Mouse (Mus musculus) hindbrain, embryonic 13.5 days (tissue): ENCODE results near the gene 6430531B16Rik. TPM values are rescaled to one million over a fixed set of nuclear protein-coding genes. Genes with fewer than 3 reads are reported as not detected.

ENCODE experiments used
- ATAC-seq: fragments of 200-750 bp; cut with Nextera tagmentation; 2 replicates; pipeline ENCODE4 v1.8.0; 2017; ENCODE audit warnings: moderate TSS enrichment; ENCODE audit not compliant: low FRiP score
- H3K27ac ChIP-seq: fragments of 300-500 bp; sonication (generic); 2 replicates; pipeline ENCODE4 v1.5.1; 2015; ENCODE audit warnings: inconsistent platforms, mild to moderate bottlenecking, moderate library complexity
- H3K27me3 ChIP-seq: fragments of 300-500 bp; sonication (generic); 2 replicates; pipeline ENCODE4 v1.6.1; 2015; ENCODE audit warnings: mild to moderate bottlenecking, inconsistent platforms
- H3K36me3 ChIP-seq: fragments of 300-500 bp; sonication (generic); 2 replicates; pipeline ENCODE4 v1.6.1; 2015; ENCODE audit warnings: mild to moderate bottlenecking, inconsistent platforms
- H3K4me1 ChIP-seq: fragments of 300-500 bp; sonication (generic); replicated peaks from 2 replicates; pipeline ENCODE4 v1.6.1; 2015; ENCODE audit warnings: inconsistent platforms
- H3K4me2 ChIP-seq: fragments of 300-500 bp; sonication (generic); 2 replicates; pipeline ENCODE4 v1.6.1; 2015; ENCODE audit warnings: inconsistent platforms, mild to moderate bottlenecking, moderate library complexity
- H3K4me3 ChIP-seq: fragments of 300-500 bp; sonication (generic); 2 replicates; pipeline ENCODE4 v1.5.1; 2015; ENCODE audit warnings: mild to moderate bottlenecking, inconsistent platforms
- H3K9ac ChIP-seq: fragments of 300-500 bp; sonication (generic); 2 replicates; pipeline ENCODE4 v1.6.1; 2015; ENCODE audit warnings: mild to moderate bottlenecking, inconsistent platforms
- H3K9me3 ChIP-seq: fragments of 300-500 bp; sonication (generic); 2 replicates; pipeline ENCODE4 v1.6.1; 2016; ENCODE audit warnings: inconsistent platforms
- WGBS: fragments of 180-500 bp; shearing (Covaris S2); methylation state at CpG from one replicate; pipeline ENCODE4 v1.1.7; 2015; 5-methylcytosine and 5-hydroxymethylcytosine counted together
- microRNA counts: library from miRNA; unstranded; fragments of <30 nt; microRNA quantifications from one replicate; lab custom pipeline; 2016
- microRNA-seq: library from miRNA; unstranded; fragments of <30 nt; microRNA quantifications from one replicate; pipeline ENCODE4, GENCODE M21; 2016
- polyA plus RNA-seq: library from polyadenylated mRNA; unstranded; fragments of >200 nt; fragmentation: Nextera tagmentation; extraction: Ambion mirVana; gene quantifications from 2 replicates; pipeline ENCODE4 v1.2.1, GENCODE M21; 2015

The 6430531B16Rik gene
- polyA plus RNA-seq, 1 experiment from 2014 or later = 1.2 TPM

GRCm38 (mm10) chr7:139945516-139945915 lies 33.0 kb downstream of the 6430531B16Rik start:
- WGBS = 10% methylated on average over 5 of the region's 5 CpGs
- Histone ChIP-seq H3K4me1 (peaks cover 24% of the 10 kb centered on the region), H3K27me3 (peaks cover 97% of the 10 kb centered on the region), H3K9ac (no peak overlapping the region), H3K9me3 (no peaks in the 10 kb centered on the region), H3K36me3 (no peaks in the 10 kb centered on the region), H3K4me2 (no peak overlapping the region), H3K4me3 (no peak overlapping the region), H3K27ac (no peak overlapping the region)
- ATAC-seq = no peak

GRCm38 (mm10) chr7:139944291-139945240 lies 34.0 kb downstream of the 6430531B16Rik start:
- peak overlapping the region; percentile 35 for H3K4me3 ChIP-seq
- peak overlapping the region; percentile 58 for H3K9ac ChIP-seq
- H3K36me3 ChIP-seq = no peaks in the 10 kb centered on the region
- peaks cover 15% of the 10 kb centered on the region for H3K4me1 ChIP-seq
- H3K9me3 ChIP-seq = no peaks in the 10 kb centered on the region
- WGBS = 3% methylated on average over 67 of the region's 68 CpGs
- H3K4me2 ChIP-seq = peak overlapping the region; percentile 54
- no peak for ATAC-seq
- H3K27me3 ChIP-seq = peaks cover 95% of the 10 kb centered on the region
- no peak overlapping the region for H3K27ac ChIP-seq

GRCm38 (mm10) chr7:139943674-139944281 lies 34.8 kb downstream of the 6430531B16Rik start, which contains the start of gene Utf1:
Utf1 (plus strand) TSS chr7:139943789.
- peaks cover 14% of the 10 kb centered on the region for H3K4me1 ChIP-seq
- WGBS = 1% methylated on average over 59 of the region's 59 CpGs
- peaks cover 93% of the 10 kb centered on the region for H3K27me3 ChIP-seq
- no peaks in the 10 kb centered on the region for H3K36me3 ChIP-seq
- ATAC-seq = no peak; the same call in 1 of the 2 replicates
- H3K9me3 ChIP-seq = no peaks in the 10 kb centered on the region
- peak within 1 kb of the TSS; percentile 35 for H3K4me3 ChIP-seq
- no peak within 1 kb of the TSS for H3K27ac ChIP-seq
- peak within 1 kb of the TSS; percentile 58 for H3K9ac ChIP-seq
- peak within 1 kb of the TSS; percentile 54 for H3K4me2 ChIP-seq

- Histone ChIP-seq H3K9ac (no peak overlapping the region), H3K27me3 (peaks cover 72% of the 10 kb centered on the region), H3K36me3 (peaks cover 7% of the 10 kb centered on the region; the same call in 1 of the 2 replicates), H3K4me3 (no peak overlapping the region), H3K4me2 (no peak overlapping the region), H3K9me3 (no peaks in the 10 kb centered on the region), H3K4me1 (peaks cover 14% of the 10 kb centered on the region), H3K27ac (no peak overlapping the region)
- WGBS = 68% methylated on average over 16 of the region's 16 CpGs
- no peak for ATAC-seq
Measured at GRCm38 (mm10) chr7:139940476-139941209, 37.9 kb downstream of the 6430531B16Rik start.

GRCm38 (mm10) chr7:139937810-139938209 lies 40.7 kb downstream of the 6430531B16Rik start:
- H3K4me3 ChIP-seq = no peak overlapping the region
- H3K4me2 ChIP-seq = no peak overlapping the region
- H3K4me1 ChIP-seq = no peaks in the 10 kb centered on the region
- 71% methylated on average over 5 of the region's 5 CpGs for WGBS
- no peak overlapping the region for H3K27ac ChIP-seq
- H3K36me3 ChIP-seq = peaks cover 22% of the 10 kb centered on the region
- no peak overlapping the region for H3K9ac ChIP-seq
- no peaks in the 10 kb centered on the region for H3K9me3 ChIP-seq
- peaks cover 44% of the 10 kb centered on the region for H3K27me3 ChIP-seq
- ATAC-seq = no peak

- no peaks in the 10 kb centered on the region for H3K9me3 ChIP-seq
- H3K36me3 ChIP-seq = peaks cover 29% of the 10 kb centered on the region
- no peak for ATAC-seq
- peaks cover 44% of the 10 kb centered on the region for H3K27me3 ChIP-seq
- H3K4me3 ChIP-seq = no peak overlapping the region
- H3K27ac ChIP-seq = no peak overlapping the region
- H3K9ac ChIP-seq = no peak overlapping the region
- H3K4me2 ChIP-seq = no peak overlapping the region
- no peaks in the 10 kb centered on the region for H3K4me1 ChIP-seq
- WGBS = 89% methylated on average over 3 of the region's 3 CpGs
Measured at GRCm38 (mm10) chr7:139937138-139937537, 41.4 kb downstream of the 6430531B16Rik start.

- no peak overlapping the region for H3K9ac ChIP-seq
- no peak overlapping the region for H3K4me2 ChIP-seq
- WGBS = 92% methylated on average over 10 of the region's 10 CpGs
- peaks cover 33% of the 10 kb centered on the region for H3K36me3 ChIP-seq
- no peak for ATAC-seq
- no peaks in the 10 kb centered on the region for H3K4me1 ChIP-seq
- peaks cover 44% of the 10 kb centered on the region for H3K27me3 ChIP-seq
- H3K27ac ChIP-seq = no peak overlapping the region
- no peak overlapping the region for H3K4me3 ChIP-seq
- no peaks in the 10 kb centered on the region for H3K9me3 ChIP-seq
Measured at GRCm38 (mm10) chr7:139936705-139937104, 41.9 kb downstream of the 6430531B16Rik start.

- peaks cover 30% of the 10 kb centered on the region for H3K27me3 ChIP-seq
- peaks cover 61% of the 10 kb centered on the region for H3K36me3 ChIP-seq
- H3K4me3 ChIP-seq = no peak overlapping the region
- 0 out of 2 replicates have a peak, but pooled peaks have one; percentile 71 for ATAC-seq
- H3K9me3 ChIP-seq = no peaks in the 10 kb centered on the region
- H3K4me2 ChIP-seq = no peak overlapping the region
- 20% methylated on average over 11 of the region's 11 CpGs for WGBS
- no peak overlapping the region for H3K27ac ChIP-seq
- no peak overlapping the region for H3K9ac ChIP-seq
- H3K4me1 ChIP-seq = no peaks in the 10 kb centered on the region
Measured at GRCm38 (mm10) chr7:139930732-139931131, 47.8 kb downstream of the 6430531B16Rik start.

MicroRNA genes within 50 kb of the gene (microRNA counts, 519-probe panel; counts per million panel counts)
- 51.3 counts per million for microRNA mmu-miR-202-3p (lab: Ali Mortazavi, UCI)
- 2,060 counts per million, percentile 12 among the panel's probes with 10 or more counts for microRNA mmu-miR-202-5p (lab: Ali Mortazavi, UCI)

Small RNAs within 50 kb of the gene (microRNA-seq; reads per million reads assigned to microRNA genes)
- gene Mir202 (not detected), gene Mir7062 (1.4 reads per million), gene mmu-mir-7686 (not detected)

Other genes starting within 250 kb of the 6430531B16Rik start
- gene Adgra1, start 144.6 kb downstream of the 6430531B16Rik start, polyA plus RNA-seq = 27.5 and 33.0 TPM in 2 replicates
- 8.3 and 10.0 TPM in 2 replicates for gene Kndc1, start 84.1 kb downstream of the 6430531B16Rik start, polyA plus RNA-seq
- gene Utf1, start 35.0 kb downstream of the 6430531B16Rik start, polyA plus RNA-seq = not detected in 2 replicates
- gene Adam8, start 13.8 kb upstream of the 6430531B16Rik start, polyA plus RNA-seq = 3.9 and 5.3 TPM in 2 replicates
- 52.5 and 54.2 TPM in 2 replicates for gene Zfp511, start 57.6 kb upstream of the 6430531B16Rik start, polyA plus RNA-seq
- 55.8 and 60.9 TPM in 2 replicates for gene Tubgcp2, start 57.9 kb upstream of the 6430531B16Rik start, polyA plus RNA-seq
- 16.5 and 28.5 TPM in 2 replicates for gene Msx3, start 70.3 kb upstream of the 6430531B16Rik start, polyA plus RNA-seq
- gene Caly, start 103.8 kb upstream of the 6430531B16Rik start, polyA plus RNA-seq = 104 and 105 TPM in 2 replicates
- not detected in 2 replicates for gene Prap1, start 114.6 kb upstream of the 6430531B16Rik start, polyA plus RNA-seq
- 27.9 and 30.4 TPM in 2 replicates for gene Fuom, start 123.7 kb upstream of the 6430531B16Rik start, polyA plus RNA-seq
- gene Paox, start 137.0 kb upstream of the 6430531B16Rik start, polyA plus RNA-seq = 10.0 and 11.8 TPM in 2 replicates
- gene Echs1, start 137.7 kb upstream of the 6430531B16Rik start, polyA plus RNA-seq = 123 and 125 TPM in 2 replicates
- 28.3 and 30.6 TPM in 2 replicates for gene Mtg1, start 158.8 kb upstream of the 6430531B16Rik start, polyA plus RNA-seq
- gene Sprn, start 176.1 kb upstream of the 6430531B16Rik start, polyA plus RNA-seq = 10.8 and 11.0 TPM in 2 replicates
- gene Olfr522, start 186.0 kb upstream of the 6430531B16Rik start, polyA plus RNA-seq = not detected in 2 replicates
- gene Olfr523, start 194.5 kb upstream of the 6430531B16Rik start, polyA plus RNA-seq = not detected in 2 replicates
- gene Olfr524, start 227.2 kb upstream of the 6430531B16Rik start, polyA plus RNA-seq = not detected in 2 replicates
- gene Cd163l1, start 239.5 kb upstream of the 6430531B16Rik start, polyA plus RNA-seq = not detected in 2 replicates